Mouse (Mus musculus) MEL (cell line): ENCODE measurements around the gene Tmem253.

ENCODE experiments used
- BHLHE40 ChIP-seq: IDR thresholded peaks from 2 replicates; pipeline ENCODE4 v1.6.1; 2012; ENCODE audit warnings: low read depth, mild to moderate bottlenecking, inconsistent platforms, low read length, improper control_type of control experiment, borderline replicate concordance
- CHD1 ChIP-seq: IDR thresholded peaks from 2 replicates; pipeline ENCODE4 v1.6.1; 2012; ENCODE audit warnings: low read depth, mild to moderate bottlenecking, inconsistent platforms, low read length, improper control_type of control experiment
- CTCF ChIP-seq, 3 experiments: IDR thresholded peaks in 2 of 3; conservative IDR thresholded peaks in 1 of 3; 2 replicates each; pipeline ENCODE4 v1.5.1; 2011 to 2012; ENCODE audit warnings: low read length in 3 of 3, low read depth in 2 of 3, mild to moderate bottlenecking in 2 of 3, improper control_type of control experiment in 1 of 3, inconsistent platforms in 1 of 3, mixed read lengths in 1 of 3, moderate library complexity in 1 of 3; ENCODE audit not compliant: control insufficient read depth in 1 of 3, insufficient read depth in 1 of 3, poor library complexity in 1 of 3, severe bottlenecking in 1 of 3
- EP300 ChIP-seq, 2 experiments: IDR thresholded peaks; 2 replicates each; pipeline ENCODE4 v1.6.1; 2011; ENCODE audit warnings: improper control_type of control experiment in 2 of 2, low read length in 2 of 2, low read depth in 1 of 2, mild to moderate bottlenecking in 1 of 2
- ETS1 ChIP-seq: IDR thresholded peaks from 2 replicates; pipeline ENCODE4 v1.6.1; 2012; ENCODE audit warnings: low read depth, mild to moderate bottlenecking, inconsistent platforms, low read length, improper control_type of control experiment, moderate library complexity
- GATA1 ChIP-seq: IDR thresholded peaks from 2 replicates; pipeline ENCODE4 v1.6.1; 2011; ENCODE audit warnings: low read depth, low read length, improper control_type of control experiment
- NELFE ChIP-seq: IDR thresholded peaks from 2 replicates; pipeline ENCODE4 v1.6.1; 2011; ENCODE audit warnings: low read depth, low read length, improper control_type of control experiment
- POLR2A ChIP-seq, 2 experiments: IDR thresholded peaks; 2 replicates each; pipeline ENCODE4 v1.6.1; 2011 to 2012; ENCODE audit warnings: low read length in 2 of 2, mild to moderate bottlenecking in 2 of 2, control low read depth in 1 of 2, improper control_type of control experiment in 1 of 2, low read depth in 1 of 2, moderate library complexity in 1 of 2; ENCODE audit not compliant: control insufficient read depth in 1 of 2, insufficient read depth in 1 of 2, poor library complexity in 1 of 2
- RAD21 ChIP-seq: IDR thresholded peaks from 2 replicates; pipeline ENCODE4 v1.6.1; 2011; ENCODE audit warnings: mild to moderate bottlenecking, low read depth, low read length, improper control_type of control experiment

GRCm38 (mm10) chr14:52018248-52019050 lies 3.0 kb downstream of the Tmem253 start:
- TF ChIP-seq CHD1 (no peak), CTCF (IDR thresholded peaks at IDR 0.05 in 2 of 3, conservative IDR thresholded peaks at IDR 0.05 in 1 of 3; ENCODE audit: control insufficient read depth in 1 of 3, insufficient read depth in 1 of 3, low read depth in 2 of 3, low read length in 3 of 3, poor library complexity in 1 of 3, severe bottlenecking in 1 of 3) (no peak), BHLHE40 (no peak), NELFE (no peak), RAD21 (no peak), GATA1 (no peak), POLR2A (IDR thresholded peaks at IDR 0.05; ENCODE audit: control insufficient read depth in 1 of 2, insufficient read depth in 1 of 2, low read depth in 1 of 2, low read length in 2 of 2, poor library complexity in 1 of 2) (no peak), ETS1 (no peak), EP300 (IDR thresholded peaks at IDR 0.05; ENCODE audit: low read depth in 1 of 2, low read length in 2 of 2) (no peak)
